Mouse (Mus musculus) liver, embryonic 14.5 days (tissue): ENCODE data around the gene Prss42.

Experiments used
- CTCF ChIP-seq: IDR thresholded peaks from 2 replicates; pipeline ENCODE4 v1.5.1; 2016; ENCODE audit warnings: antibody characterized with exemption, low read depth, control low read depth
- EP300 ChIP-seq: IDR thresholded peaks from 2 replicates; pipeline ENCODE4 v1.6.1; 2016; ENCODE audit warnings: antibody characterized with exemption, low read depth

DNA sequence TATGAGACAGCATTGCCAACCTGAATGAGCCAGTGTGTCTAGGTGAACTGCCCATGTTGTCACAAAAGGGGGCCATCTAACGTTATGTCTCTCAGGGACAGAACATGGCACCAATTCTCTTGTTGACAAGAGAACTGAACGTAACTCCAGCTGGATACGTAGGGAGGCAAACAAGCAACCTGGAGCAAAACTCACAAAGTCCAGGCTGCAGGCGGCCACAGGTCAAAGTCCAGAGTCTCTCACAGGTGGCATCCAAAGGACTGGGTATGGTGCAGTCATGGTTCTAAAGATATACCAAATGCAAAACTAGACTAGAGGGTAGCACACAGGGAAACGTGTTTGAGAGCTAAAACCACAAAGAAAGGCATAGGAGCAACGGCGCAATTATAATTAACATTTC, 23.5 kb downstream of the Prss42 start:
- TF ChIP-seq EP300: no peak
- TF ChIP-seq CTCF: no peak
